Mouse (Mus musculus) ovary, postnatal 14 days (tissue): Measurements from ENCODE around the gene Bcl10.
"Not testable (repeated sequence)": the region's sequence is repeated elsewhere in the genome, so short reads cannot be mapped to it uniquely, and the experiment has no call there.

Source experiments
- DNase-seq: peaks from one replicate; pipeline ENCODE4 v3.0.0; 2022; ENCODE audit warnings: low spot score

Gene Bcl10

DNA sequence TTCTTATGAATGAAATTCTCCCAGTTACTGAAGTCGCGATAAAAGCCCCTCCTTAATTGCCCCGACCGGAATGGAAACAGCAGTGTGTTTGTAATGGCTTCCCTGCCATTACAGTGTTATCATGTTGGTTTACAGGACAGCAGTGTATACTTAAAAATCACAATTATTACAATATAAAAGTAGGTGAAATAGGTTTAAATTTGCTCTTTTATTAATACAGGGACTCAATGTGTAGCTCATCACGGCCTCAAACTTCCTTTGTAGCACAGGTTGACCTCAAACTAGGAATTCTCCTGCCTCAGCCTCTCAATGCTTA is 28.2 kb downstream of the Bcl10 start:
- no peak for DNase-seq

DNA sequence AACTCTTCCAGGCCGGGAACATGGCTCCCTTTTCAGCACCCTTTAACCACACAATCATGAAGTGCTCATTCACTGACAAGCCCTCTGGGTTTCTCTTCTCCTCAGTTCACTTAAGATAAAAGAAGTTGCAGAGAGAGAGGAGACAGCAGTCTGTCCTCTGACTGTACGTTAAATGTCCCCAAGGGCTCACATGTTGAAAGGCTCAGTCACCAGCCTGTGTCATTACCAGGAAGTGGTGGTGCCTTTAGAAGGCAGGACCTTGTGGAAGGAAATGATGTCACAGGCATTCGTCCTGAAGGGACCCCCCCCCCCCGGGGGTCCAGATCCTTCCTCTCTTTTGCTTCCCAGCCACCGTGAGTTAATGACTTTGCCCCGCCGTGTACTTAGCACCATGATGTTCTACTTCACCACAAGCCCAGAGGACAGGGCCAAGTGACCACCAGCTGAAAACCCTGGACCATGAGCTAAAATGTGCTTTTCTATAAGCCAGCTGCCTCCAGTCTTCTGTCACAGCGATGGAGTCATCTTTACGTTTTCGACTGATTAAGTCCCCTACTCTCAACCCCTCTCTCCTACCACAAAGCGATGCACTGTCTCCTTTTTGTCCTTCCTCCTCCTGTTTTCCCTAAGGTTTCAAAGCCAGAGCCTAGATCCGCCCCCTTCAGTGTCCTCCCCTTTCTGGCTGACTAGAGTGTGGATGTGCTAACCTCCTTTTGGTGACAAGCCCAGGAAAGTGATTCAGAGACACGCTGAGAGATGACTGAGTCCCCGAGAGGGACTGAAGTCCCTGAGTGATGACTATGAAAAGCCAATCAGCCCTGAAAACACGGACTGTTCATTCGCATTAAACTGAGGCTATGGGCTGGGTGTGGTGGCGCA is 28.9 kb downstream of the Bcl10 start:
- DNase-seq, result no peak

- DNase-seq, result no peak
Observed at GRCm38 (mm10) chr3:145952945-145953344, 30.3 kb downstream of the Bcl10 start.

DNA sequence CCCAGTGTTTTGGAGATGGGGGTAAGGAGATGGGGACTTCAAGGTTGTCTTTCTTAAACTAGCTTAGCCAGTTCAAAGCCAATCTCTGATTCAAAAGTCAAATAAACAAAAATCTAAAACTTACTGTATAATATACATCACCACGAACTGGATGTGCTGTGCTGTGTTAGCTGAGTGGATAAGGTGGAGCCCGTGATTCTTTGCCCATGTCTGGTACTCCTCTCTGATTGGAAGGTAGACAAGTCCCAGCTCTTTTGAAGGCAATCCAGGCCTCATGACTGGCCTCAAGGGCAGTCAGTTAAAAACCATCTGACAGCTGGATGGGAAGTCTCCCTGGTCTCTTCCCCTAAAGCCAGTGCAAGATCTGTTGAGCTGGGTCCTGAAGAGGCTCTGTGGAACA is 30.8 kb downstream of the Bcl10 start:
- DNase-seq, result no peak

DNA sequence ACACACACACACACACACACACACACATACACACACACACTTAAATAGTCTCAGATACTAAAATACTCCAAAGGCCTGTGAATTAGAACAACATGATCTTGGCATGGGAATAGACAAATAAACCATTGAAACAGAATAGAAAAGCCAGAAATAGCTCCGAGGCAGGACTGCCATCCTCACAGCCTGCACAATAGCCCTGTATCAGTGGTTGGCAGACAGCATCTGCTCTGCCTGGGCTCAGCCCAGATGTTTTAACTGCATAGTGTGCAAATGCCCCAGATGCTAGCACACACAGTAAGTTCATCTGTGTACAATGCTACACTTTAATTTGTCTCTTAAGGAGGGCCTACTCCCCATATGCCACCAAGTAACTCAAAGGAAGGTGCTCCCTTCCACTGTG is 37.2 kb downstream of the Bcl10 start:
- DNase-seq, result no peak

- DNase-seq, result no peak
Observed at GRCm38 (mm10) chr3:145962411-145962810, 39.8 kb downstream of the Bcl10 start.

DNA sequence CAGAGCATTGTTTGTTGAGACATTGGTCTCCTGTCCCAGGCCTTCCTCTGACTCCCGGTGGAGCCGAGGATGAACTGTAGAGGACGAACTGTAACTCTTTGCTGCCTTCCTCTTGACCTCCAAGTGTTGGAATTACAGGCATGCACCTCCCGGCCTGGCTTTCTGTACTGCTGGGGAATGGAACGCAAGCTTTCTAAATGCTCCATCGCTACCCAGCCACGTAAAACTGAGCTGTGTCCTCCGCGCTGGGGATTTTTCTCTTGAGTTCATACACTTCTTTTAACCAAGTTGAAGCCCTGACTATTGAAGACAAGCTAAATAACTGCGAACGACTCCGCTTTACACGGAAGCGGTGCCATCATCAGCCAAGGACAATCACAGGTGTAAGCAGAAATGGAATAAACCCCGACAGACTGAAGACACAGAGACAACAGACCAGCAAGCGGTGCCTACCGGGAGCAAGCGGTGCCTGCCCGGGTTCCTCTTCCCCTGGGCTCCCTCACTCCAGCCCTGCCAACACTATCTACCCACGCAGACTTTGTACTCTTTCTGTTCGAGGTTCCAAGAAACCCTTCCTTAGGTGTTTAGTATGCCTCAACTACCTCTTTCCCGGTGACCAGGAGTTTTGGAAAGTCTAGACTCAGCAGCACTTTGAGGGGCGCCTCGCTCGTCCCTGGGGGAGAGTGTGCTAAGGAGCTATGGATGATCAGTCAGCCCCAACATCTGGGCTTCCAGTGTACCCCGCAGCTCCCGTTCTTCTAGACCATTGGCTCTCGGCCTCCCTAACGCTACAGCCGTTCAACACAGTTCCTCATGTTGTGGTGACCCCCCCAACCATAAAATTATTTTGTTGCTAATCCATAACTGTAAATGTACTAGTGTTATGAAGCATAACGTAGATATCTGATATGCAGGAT is 40.8 kb downstream of the Bcl10 start:
- no peak for DNase-seq

GRCm38 (mm10) chr3:145964018-145964387 is 41.4 kb downstream of the Bcl10 start:
- DNase-seq, result no peak

- DNase-seq, result peak; percentile 23
Observed at GRCm38 (mm10) chr3:145964473-145964872, 41.9 kb downstream of the Bcl10 start.

DNA sequence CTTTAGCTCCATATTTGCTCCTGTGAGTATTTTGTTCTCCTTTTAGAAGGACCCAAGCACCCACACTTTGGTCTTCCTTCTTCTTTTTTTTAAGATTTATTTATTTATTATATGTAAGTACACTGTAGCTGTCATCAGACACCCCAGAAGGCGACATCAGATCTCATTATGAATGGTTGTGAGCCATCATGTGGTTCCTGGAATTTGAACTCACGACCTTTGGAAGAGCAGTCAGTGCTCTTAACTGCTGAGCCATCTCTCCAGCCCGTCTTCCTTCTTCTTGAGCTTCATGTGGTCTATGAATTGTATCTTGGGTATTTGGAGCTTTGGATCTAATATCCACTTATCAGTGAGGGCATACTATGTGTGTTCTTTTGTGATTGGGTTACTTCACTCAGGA is 43.0 kb downstream of the Bcl10 start:
- DNase-seq, result not testable (repeated sequence)

- no peak for DNase-seq
Observed at GRCm38 (mm10) chr3:145966806-145967205, 44.2 kb downstream of the Bcl10 start.

DNA sequence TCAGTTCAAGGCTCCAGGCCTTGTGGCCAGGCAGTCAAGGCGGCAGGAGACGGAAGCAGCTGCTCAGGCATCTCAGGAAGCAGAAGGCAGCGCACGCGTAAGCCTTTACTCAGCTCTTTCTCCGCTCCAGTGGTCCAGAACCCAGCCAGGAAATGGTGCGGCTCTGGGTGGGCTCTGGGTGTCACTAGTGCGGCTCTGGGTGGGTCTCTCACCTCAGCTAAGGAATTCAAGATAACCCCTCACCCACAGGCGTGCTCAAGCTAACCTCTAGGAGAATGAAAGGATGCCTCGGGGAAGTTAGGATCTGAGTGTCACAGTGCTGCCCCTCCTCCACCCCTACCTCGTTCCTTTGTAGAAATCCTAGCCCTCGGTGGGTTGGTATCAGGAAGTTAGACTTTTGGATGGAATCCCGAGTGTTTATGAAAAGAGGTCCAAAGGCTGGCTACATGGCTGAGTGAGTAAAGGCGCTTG is 46.5 kb downstream of the Bcl10 start:
- no peak for DNase-seq

DNA sequence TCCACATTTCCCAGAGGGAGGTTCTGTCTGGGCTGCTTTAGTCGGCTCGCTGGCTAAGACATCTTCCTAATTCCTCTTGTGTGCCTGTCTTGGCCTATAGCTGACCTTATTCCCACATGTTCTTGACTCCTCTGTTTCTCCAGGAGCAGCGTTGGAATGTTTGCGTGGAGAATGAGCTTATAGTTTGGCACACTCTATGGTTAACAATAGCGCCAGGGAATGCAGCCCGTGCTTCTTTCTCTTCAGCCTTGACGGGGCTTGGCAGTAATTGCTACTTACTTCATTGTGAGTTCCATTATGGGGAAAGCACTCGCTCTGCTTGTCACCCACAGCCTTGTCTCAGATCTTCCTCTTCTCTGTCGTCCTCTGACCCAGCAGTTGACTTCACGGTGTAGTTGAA is 48.9 kb downstream of the Bcl10 start:
- DNase-seq, result no peak

GRCm38 (mm10) chr3:145974986-145975385 is 52.4 kb downstream of the Bcl10 start:
- no peak for DNase-seq
